Mouse (Mus musculus) bone marrow, adult 2 months (tissue): ENCODE measurements around the gene Akip1. TPM values are rescaled to one million over a fixed set of nuclear protein-coding genes. Genes with fewer than 3 reads are reported as not detected.

Source experiments
- H3K27ac ChIP-seq: fragments of 200-500 bp; 2 replicates; pipeline ENCODE4 v1.5.1; 2012; ENCODE audit warnings: low read depth, mild to moderate bottlenecking, control low read depth, inconsistent platforms, low read length; ENCODE audit not compliant: control insufficient read depth, poor library complexity, insufficient read depth
- H3K4me1 ChIP-seq: fragments of 200-500 bp; 2 replicates; pipeline ENCODE4 v1.6.1; 2011; ENCODE audit warnings: low read length; ENCODE audit not compliant: control insufficient read depth, insufficient read depth
- H3K4me3 ChIP-seq: fragments of 200-500 bp; replicated peaks from 2 replicates; pipeline ENCODE3; 2011; ENCODE audit warnings: mild to moderate bottlenecking, low read depth, low read length, control low read depth; ENCODE audit not compliant: control insufficient read depth
- CTCF ChIP-seq: fragments of 200-500 bp; IDR thresholded peaks from 2 replicates; pipeline ENCODE4 v1.5.1; 2011; ENCODE audit warnings: low read length, control low read depth; ENCODE audit not compliant: control insufficient read depth, insufficient read depth
- POLR2A ChIP-seq: fragments of 200-500 bp; IDR thresholded peaks from 2 replicates; pipeline ENCODE4 v1.6.1; 2011; ENCODE audit warnings: low read depth, mild to moderate bottlenecking, control low read depth, low read length, borderline replicate concordance; ENCODE audit not compliant: control insufficient read depth
- WGBS: fragments of 180-500 bp; shearing (Covaris S2); methylation state at CpG from one replicate; pipeline ENCODE4 v1.1.7; 2018; 5-methylcytosine and 5-hydroxymethylcytosine counted together
- polyA plus RNA-seq: library from polyadenylated mRNA; stranded (reverse); fragments of >200 nt; gene quantifications from 2 replicates; pipeline ENCODE4 v1.2.4, GENCODE M21; 2011; ENCODE audit warnings: low replicate concordance; ENCODE audit not compliant: missing spikeins, insufficient read depth, insufficient read length

The Akip1 gene
- polyA plus RNA-seq, 1 experiment, result 23.1 TPM

DNA sequence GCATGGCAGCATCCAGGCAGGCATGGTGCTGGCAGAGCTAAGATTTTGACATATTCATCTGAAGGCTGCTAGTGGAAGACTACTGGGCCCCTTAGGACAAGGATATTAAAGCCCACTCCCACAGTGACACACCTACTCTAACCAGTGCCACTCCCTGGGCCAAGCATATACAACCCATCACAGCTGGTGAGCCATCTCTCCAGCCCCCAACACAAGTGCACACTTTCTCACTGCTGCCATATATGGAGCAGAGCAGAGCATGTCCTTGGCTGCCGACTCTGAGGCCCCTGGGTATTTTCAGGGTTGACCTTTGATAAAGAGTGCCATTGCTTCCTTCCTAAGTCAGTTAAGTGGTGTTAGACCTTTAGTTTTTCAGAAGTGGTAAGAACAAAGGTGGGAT lies 6.6 kb downstream of the Akip1 start:
- no peak overlapping the region for H3K4me3 ChIP-seq
- no peak overlapping the region for H3K27ac ChIP-seq
- WGBS, result 79% methylated on average over 1 of the region's 1 CpGs
- H3K4me1 ChIP-seq, result no peaks in the 10 kb centered on the region
- TF ChIP-seq POLR2A (no peak), CTCF (no peak)

GRCm38 (mm10) chr7:109712198-109712597 lies 8.7 kb downstream of the Akip1 start:
- 93% methylated on average over 7 of the region's 7 CpGs for WGBS
- Histone ChIP-seq H3K4me1 (no peaks in the 10 kb centered on the region), H3K27ac (no peak overlapping the region), H3K4me3 (no peak overlapping the region)
- TF ChIP-seq POLR2A, result no peak
- no peak for TF ChIP-seq CTCF

DNA sequence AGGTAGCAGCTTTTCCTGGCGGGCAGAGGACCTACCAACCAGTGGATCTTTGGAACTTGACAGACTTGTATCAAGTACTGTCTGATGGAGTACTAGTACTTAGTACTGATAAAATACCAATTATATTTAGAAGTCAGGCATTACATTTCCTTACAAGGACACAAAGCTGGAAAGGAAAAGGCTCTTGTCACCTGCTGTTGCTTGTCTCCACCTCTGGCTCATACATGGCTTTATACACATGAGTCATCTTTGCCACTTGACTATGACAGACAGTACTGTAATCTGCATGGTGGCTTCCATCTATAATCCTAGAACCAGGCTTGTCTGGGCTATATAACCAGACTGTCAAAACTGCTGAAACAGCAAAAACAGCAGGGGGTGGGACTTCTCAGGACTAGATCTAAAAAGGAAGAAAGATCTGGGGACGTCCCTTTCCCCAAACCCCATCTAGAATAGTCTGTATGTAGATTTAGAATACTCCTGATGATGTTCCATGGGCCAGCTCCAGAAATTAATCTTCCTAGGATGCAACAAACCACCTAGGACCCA lies 10.0 kb downstream of the Akip1 start:
- no peak overlapping the region for H3K27ac ChIP-seq
- TF ChIP-seq CTCF, result no peak
- TF ChIP-seq POLR2A, result no peak
- WGBS, result 80% methylated on average over 2 of the region's 2 CpGs
- no peak overlapping the region for H3K4me3 ChIP-seq
- H3K4me1 ChIP-seq, result no peaks in the 10 kb centered on the region

DNA sequence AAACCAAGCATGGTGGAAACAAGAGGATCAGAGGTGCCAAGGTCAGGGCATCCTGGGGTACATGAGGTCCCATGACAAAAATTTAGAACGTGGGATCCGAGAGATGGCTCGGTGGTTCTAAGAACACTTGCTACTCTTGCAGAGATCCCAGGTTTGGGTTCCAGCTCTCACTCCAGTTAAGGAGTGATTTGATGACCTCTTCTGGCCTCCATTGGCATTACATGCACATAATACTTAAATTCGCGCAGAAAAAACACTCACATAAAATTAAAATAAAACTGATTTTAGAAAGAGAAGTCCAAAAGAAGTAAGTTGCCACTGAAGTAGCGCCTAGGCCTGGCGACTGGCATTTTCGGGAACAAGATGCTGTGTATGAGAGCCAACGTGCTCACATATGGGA lies 15.8 kb downstream of the Akip1 start:
- Histone ChIP-seq H3K4me1 (no peaks in the 10 kb centered on the region), H3K4me3 (no peak overlapping the region), H3K27ac (no peak overlapping the region)
- TF ChIP-seq CTCF (no peak), POLR2A (no peak)
- WGBS, result 53% methylated on average over 9 of the region's 9 CpGs

DNA sequence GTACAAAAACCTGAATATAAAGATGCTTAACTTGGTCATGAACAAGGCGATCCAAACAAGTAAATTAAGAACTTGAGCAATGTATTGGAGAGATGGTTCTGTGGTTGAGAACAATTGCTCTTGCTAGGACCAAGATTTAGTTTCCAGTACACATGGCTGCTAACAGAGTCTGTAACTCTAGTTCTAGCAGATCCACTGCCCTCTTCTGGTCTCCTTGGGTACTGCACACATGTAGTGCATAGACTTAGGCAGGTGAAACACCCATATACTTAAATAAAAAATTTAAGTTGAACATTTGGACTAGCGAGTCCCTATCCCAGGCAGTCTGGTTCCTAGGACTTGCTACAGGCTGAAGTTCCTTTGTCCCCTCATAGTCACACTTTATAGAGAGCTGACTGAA lies 19.1 kb downstream of the Akip1 start:
- Histone ChIP-seq H3K4me1 (no peaks in the 10 kb centered on the region), H3K4me3 (no peak overlapping the region), H3K27ac (no peak overlapping the region)
- 86% methylated on average over 2 of the region's 2 CpGs for WGBS
- no peak for TF ChIP-seq CTCF
- TF ChIP-seq POLR2A, result no peak

GRCm38 (mm10) chr7:109723114-109723513 lies 19.6 kb downstream of the Akip1 start:
- no peak for TF ChIP-seq CTCF
- TF ChIP-seq POLR2A, result no peak
- Histone ChIP-seq H3K27ac (no peak overlapping the region), H3K4me1 (no peaks in the 10 kb centered on the region), H3K4me3 (no peak overlapping the region)
- WGBS, result 92% methylated on average over 8 of the region's 8 CpGs

DNA sequence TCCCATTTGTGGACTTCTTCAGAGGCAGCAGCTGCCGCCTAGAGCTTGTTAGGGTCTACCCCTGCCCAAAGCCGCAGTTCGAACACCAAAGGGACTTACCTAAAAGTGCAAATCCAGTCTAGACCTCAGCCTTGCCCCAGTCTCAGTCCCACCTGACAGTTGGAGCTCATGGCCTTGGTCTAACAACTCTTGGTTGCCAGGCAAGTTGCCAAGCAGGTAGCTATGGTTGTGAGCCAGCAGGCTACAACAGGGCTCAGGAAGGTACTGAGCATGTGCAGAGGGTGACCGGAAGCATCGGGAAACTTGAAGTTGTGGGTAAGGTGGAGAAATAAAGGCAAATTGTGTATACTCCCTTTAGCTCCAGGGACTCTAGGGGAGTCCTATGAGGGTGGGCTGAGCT lies 20.2 kb downstream of the Akip1 start, which contains the start of gene BC051019:
BC051019 (minus strand) TSS at position 154 of the 400 bp plus-strand sequence.
- no peak for TF ChIP-seq POLR2A
- no peak for TF ChIP-seq CTCF
- H3K4me1 ChIP-seq, result no peaks in the 10 kb centered on the region
- no peak within 1 kb of the TSS for H3K4me3 ChIP-seq
- 89% methylated on average over 5 of the region's 5 CpGs for WGBS
- no peak within 1 kb of the TSS for H3K27ac ChIP-seq

DNA sequence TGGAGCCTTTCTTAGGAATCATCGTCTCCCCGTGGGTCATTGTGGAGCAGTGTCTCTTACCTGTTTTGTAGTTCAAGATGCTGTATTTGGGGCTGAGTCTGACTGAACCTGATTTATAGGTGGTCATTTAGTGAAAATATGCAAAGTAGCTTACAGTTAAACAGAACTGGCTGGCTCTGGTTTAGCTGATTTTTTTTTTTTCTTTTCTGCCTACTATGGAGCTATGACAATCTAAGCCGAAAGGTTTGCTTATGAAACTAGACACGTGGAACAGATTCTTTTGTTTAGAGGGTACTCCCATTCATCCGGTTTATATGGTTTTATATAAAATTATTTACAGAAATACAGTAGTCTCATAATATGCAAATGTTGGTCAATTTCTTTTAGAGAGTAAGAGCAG lies 28.1 kb downstream of the Akip1 start, which contains the start of gene Ascl3:
Ascl3 (minus strand) TSS at position 101 of the 400 bp plus-strand sequence.
- no peak for TF ChIP-seq POLR2A
- TF ChIP-seq CTCF, result no peak
- Histone ChIP-seq H3K4me3 (no peak within 1 kb of the TSS), H3K4me1 (no peaks in the 10 kb centered on the region), H3K27ac (no peak within 1 kb of the TSS)
- WGBS, result 83% methylated on average over 5 of the region's 5 CpGs

DNA sequence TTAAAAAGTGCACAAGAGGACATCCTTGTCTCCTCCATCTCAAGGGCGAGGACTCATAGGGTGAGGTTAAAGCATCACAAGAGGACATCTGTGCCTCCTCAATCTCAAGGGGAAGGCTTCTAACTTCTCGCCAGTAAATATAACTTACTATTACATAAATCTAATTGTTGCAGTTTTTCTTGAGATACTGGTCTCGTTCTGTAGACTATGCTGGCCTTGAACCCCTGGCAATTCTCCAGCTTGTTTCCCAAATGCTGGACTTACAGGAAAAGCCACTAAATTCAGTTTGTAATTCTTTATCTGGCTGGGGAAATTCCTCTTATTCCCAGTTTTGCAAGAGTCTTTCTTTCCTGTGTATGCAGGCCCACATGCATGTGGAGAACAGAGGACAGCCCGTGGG lies 31.3 kb downstream of the Akip1 start:
- H3K4me1 ChIP-seq, result no peaks in the 10 kb centered on the region
- 80% methylated on average over 4 of the region's 4 CpGs for WGBS
- H3K4me3 ChIP-seq, result no peak overlapping the region
- H3K27ac ChIP-seq, result no peak overlapping the region
- TF ChIP-seq CTCF (no peak), POLR2A (no peak)
